Mouse (Mus musculus): Measurements from ENCODE around the gene Agap2. TPM values are rescaled to one million over a fixed set of nuclear protein-coding genes. Genes with fewer than 3 reads are reported as not detected.
A peak's percentile ranks its signal among the peaks of the same experiment; 100 is the strongest.
"Not testable (repeated sequence)": the region's sequence is repeated elsewhere in the genome, so short reads cannot be mapped to it uniquely, and the experiment has no call there.

Gene Agap2
- total RNA-seq, 1 experiment from 2014 or later: 60.8 TPM

DNA sequence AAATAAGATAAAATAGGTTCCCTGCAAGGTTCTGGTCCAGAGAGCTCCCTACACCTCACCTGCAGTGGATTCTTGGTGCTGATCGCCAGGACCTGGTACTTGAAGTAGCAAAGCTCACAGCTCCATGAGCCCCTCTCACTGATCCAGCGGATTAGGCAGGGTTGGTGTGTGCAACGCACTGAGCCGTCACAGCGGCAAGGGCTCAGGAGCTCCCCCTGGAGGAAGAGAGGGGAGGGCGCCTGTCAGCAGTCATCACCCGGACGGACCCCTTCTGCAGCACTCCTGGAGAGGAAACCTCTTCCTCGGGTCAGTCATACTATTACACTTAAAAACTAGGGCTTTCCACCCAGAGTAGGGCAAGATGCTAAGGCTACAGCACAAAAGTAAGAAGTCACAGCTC lies 16.9 kb upstream of the Agap2 start:
- peak; percentile 65 for ATAC-seq (ENCODE audit: extremely low read depth, insufficient number of reproducible peaks, low FRiP score, poor library complexity, severe bottlenecking)

DNA sequence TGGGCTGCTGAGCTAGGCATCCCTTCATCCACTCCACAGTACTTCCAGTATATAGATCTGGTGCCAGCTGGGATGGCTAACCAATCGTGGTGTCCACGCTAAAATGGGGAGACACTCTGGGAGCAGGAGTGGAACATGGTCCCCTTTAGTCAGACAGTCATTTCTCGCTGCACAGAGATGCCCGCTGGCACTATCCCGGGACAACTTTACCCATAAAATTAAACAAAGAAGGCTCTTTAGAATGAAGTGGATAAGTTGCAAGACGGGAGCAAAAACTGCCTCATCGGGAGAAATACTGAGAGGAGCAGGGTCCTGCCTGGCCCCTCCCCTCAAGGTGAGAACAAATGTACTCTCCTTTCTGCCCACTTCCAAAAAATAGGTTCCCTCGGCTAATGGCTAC lies 16.4 kb upstream of the Agap2 start:
- ATAC-seq (ENCODE audit: extremely low read depth, insufficient number of reproducible peaks, low FRiP score, poor library complexity, severe bottlenecking): no peak

DNA sequence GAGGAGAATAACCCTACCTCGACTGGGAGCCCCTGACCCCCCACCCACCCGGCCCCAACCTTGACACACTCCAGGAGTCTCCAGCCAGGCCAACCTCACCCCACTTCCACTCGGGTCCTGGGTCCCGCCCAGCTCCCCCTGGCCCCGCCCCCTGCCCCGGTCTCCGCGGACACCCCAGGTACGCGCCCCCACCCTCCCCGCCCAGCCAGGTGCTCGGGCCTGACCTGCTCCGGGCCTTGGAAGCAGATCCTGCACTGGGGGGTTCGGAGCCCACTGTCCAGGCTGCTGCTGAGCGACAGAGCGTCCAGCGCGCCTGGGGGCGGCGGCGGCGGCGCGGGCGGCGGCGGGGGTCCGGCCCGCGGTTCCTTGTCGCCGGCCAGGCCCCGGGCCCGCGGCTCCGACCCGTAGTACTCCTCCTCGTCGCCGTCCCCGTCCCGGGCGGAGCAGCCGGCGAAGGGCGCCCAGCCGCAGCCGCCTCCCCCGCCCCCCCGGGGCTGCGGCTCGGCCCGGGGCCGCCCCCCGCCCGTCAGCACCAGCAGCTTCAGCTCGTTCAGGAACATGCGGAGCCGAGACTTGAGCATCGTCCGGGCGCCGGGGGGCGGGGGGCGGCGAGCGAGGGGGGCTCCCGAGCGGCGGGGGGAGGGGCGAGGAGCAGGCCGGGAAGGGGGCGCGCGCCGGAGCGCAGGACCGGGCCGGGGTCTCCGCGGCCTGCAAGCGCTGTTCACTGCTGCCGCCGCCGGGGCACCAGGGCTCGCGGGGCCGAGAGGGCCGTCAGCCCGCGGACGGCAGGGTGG lies 15.7 kb upstream of the Agap2 start:
- ATAC-seq (ENCODE audit: extremely low read depth, insufficient number of reproducible peaks, low FRiP score, poor library complexity, severe bottlenecking): no peak

DNA sequence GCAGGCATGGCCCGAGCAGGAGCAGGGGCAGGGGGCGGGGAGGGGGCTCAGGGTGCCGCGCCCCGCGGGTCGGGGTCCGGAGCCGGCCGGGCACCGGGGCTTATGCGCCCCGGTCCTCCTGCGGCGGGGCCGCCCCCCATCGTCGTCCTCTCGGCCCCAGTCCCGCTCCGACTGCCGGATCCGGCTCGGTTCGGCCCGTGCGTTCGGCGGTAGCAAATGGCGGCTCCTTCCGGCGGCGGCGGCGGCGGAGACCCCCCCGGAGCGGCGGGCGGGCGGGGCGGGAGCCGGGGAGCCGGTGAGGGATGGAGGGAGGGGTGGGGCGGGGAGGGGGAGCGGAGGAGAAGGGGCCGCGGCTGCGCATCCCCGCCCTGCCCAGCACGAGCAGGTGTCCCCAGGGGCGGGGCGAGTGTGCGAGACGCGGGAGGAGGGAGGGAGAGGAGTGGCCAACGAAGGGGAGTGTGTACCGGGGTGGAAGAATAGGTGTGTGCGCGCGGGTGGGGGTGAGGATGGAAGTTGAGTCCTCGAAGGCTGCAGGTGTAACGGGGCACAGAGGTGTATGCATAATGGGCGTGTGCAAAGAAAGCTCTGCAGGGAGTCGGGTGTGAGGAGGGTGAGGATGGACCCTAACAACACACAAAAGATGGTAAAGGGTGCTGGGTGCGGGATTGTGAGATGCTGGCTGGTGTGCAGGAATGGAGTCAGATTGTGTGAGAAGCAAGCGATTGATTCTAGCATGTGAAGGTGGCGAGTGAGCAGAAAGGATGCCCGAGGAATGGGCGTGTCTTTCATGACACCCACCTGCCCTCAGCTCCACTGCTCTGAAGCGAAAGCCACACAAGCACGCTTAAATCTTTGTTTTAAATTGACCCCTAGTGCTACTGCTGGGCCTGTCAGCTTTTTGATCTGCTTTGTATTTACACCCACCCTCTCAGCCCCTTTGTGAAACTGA lies 14.8 kb upstream of the Agap2 start, which contains the start of gene March9:
TSS of gene March9 (minus strand) at position 217 of the 949 bp plus-strand sequence.
- ATAC-seq (ENCODE audit: extremely low read depth, insufficient number of reproducible peaks, low FRiP score, poor library complexity, severe bottlenecking): peak; percentile 32

GRCm38 (mm10) chr10:127061085-127061484 lies 14.0 kb upstream of the Agap2 start:
- ATAC-seq (ENCODE audit: extremely low read depth, insufficient number of reproducible peaks, low FRiP score, poor library complexity, severe bottlenecking): no peak

- ATAC-seq (ENCODE audit: extremely low read depth, insufficient number of reproducible peaks, low FRiP score, poor library complexity, severe bottlenecking): no peak
These were observed 13.6 kb upstream of the Agap2 start for GRCm38 (mm10) chr10:127061513-127061912.

DNA sequence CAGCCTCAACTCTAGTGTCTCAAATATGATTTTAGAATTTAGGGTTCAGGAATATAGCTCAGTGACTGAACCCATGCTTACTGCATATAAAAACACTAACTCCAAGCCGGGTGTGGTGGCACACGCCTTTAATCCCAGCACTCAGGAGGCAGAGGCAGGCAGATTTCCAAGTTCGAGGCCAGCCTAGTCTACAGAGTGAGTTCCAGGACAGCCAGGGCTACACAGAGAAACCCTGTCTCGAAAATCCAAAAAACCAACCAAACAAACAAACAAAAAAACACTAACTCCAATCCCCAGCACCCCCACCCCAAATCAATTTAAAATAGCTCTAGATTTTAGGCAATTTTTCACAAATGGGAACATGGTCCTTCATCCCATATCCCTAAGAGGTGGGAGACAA lies 13.0 kb upstream of the Agap2 start:
- not testable (repeated sequence) for ATAC-seq (ENCODE audit: extremely low read depth, insufficient number of reproducible peaks, low FRiP score, poor library complexity, severe bottlenecking)

GRCm38 (mm10) chr10:127062503-127062902 lies 12.6 kb upstream of the Agap2 start:
- no peak for ATAC-seq (ENCODE audit: extremely low read depth, insufficient number of reproducible peaks, low FRiP score, poor library complexity, severe bottlenecking)

DNA sequence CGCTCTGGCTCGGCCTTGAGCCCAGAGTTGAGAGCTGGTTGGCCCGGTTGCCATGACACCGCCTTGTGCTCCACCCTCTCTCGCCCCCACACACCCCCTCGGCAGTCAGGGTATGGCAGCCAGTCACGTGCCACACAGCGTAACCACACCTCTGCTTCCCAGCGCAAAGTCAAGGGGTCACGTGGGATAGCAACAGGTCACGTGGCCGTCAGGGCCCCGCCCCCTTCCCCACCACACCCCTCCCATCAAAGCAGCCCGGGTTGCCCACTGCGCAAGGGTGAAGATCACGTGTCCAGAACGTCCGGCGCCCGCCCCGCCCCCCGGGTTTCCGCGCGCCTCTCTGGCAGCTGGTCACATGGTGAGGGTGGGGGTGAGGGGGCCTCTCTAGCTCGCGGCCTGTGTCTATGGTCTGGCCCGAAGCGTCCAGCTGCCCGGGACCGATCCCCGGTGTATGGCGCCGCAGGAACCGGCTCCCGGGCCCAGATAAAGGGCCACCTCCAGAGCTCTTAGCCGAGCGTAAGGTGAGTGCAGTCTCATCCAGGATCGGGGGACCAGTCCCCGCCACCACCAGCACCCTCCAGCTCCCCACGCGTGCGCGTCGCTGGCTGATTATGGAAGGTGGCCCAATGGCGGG lies 11.7 kb upstream of the Agap2 start, which contains the start of gene Cdk4:
TSS of gene Cdk4 (plus strand) at position 296 of the 634 bp plus-strand sequence.
- peak; percentile 79 for ATAC-seq (ENCODE audit: extremely low read depth, insufficient number of reproducible peaks, low FRiP score, poor library complexity, severe bottlenecking)

- ATAC-seq (ENCODE audit: extremely low read depth, insufficient number of reproducible peaks, low FRiP score, poor library complexity, severe bottlenecking): no peak
These were observed 10.9 kb upstream of the Agap2 start for GRCm38 (mm10) chr10:127063913-127064870.

DNA sequence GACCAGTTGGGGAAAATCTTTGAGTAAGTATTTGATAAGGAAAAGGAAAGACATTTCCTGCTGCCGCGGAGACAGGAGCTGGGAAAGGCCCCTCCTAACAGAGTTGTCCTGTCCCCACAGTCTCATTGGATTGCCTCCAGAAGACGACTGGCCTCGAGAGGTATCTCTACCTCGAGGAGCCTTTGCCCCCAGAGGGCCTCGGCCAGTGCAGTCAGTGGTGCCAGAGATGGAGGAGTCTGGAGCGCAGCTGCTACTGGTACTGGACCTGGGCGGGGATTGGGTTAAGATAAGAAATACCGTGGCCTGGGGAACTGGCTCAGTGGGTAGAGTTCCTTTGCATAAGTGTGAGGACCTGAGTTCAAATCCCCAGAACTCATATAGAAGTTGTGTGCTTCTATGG lies 9.1 kb upstream of the Agap2 start:
- ATAC-seq (ENCODE audit: extremely low read depth, insufficient number of reproducible peaks, low FRiP score, poor library complexity, severe bottlenecking): no peak

GRCm38 (mm10) chr10:127066519-127067018 lies 8.5 kb upstream of the Agap2 start:
- ATAC-seq (ENCODE audit: extremely low read depth, insufficient number of reproducible peaks, low FRiP score, poor library complexity, severe bottlenecking): no peak

DNA sequence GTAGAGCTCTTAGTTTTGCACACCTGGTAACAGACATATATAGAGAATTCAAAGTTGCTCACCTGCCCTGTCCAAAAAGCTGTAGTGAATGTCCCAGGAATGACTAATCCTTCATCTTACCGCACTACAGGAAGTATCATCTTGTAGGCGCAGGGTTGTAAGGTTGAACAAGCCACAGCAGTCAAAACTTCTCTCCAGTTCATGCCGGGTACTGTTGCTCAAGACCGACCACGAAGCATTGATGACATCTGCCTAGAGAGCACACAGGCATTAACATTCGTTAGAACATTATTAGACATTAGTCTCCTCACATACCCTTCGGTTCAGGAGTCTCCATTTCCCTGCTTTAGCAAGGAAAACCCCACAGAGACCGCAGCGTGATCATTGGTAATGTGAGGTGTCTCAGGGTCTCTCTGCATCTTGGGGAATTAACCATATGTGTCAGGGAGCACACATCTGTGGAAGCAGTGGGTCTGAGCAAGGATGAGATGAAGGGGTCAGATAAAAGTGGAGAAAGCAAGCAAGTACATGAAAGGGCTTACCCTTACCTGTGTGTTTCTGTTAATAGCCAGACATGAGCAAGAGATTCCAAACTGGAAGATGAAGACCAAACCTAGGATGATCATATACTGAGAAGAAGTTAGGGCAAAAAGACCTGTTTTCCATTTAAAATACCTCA lies 6.6 kb upstream of the Agap2 start:
- ATAC-seq (ENCODE audit: extremely low read depth, insufficient number of reproducible peaks, low FRiP score, poor library complexity, severe bottlenecking): no peak

GRCm38 (mm10) chr10:127069281-127070189 lies 5.5 kb upstream of the Agap2 start:
- ATAC-seq (ENCODE audit: extremely low read depth, insufficient number of reproducible peaks, low FRiP score, poor library complexity, severe bottlenecking): 0 out of 2 replicates have a peak, but pooled peaks have one; percentile 8

DNA sequence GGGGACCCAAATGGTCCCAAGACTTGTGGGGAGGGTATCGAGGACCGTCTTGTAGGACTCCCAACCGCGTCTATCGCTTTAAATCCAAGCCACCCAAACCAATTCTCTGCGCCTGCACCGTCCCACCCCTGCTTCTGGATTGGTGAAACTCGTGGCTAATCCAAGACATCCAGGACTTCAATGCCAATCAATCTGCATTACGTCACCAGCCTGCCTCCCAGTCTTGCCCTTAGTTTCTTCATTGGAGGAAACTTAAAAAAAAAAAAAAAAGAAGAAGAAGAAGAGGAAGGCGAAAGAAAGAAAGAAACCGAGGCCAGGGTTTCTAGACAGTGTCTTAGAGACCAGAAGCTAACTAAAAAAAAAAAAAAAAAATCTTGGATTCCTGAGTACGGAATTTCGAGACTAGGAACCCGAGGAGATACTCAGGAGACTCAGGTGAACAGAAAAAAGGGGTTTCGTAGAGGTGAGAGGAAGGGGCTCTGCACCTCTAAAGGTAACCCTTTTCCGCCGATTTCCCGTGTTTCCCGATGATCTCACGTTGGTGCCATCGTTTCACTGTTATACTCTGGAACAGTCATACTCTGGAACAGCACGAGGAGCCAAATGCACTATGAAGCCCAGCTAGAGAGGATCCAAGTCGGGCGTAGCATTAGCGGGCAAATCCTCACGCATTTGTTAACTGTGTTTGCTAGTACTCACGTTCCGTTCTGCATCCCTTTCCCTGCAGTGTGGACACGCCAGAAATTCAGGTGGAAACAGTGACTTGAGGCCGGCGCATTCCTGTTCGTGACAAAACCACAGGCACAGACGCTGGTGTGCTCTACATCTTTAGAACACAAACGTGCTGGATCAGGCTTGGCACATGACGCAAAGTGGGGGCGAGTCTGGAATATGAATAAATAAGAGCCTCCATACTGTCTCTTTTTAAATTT lies 4.6 kb upstream of the Agap2 start, which contains the start of gene Tspan31:
TSS of gene Tspan31 (minus strand) at position 75 of the 932 bp plus-strand sequence.
- peak; percentile 65 for ATAC-seq (ENCODE audit: extremely low read depth, insufficient number of reproducible peaks, low FRiP score, poor library complexity, severe bottlenecking)
